Mouse (Mus musculus): ENCODE data around the gene Itga10. TPM values are rescaled to one million over a fixed set of nuclear protein-coding genes. Genes with fewer than 3 reads are reported as not detected.

The Itga10 gene
- polyA plus RNA-seq, 1 experiment from 2014 or later: 0.31 TPM

Other genes with a start within 250 kb of the Itga10 start
- 0.25 TPM in 1 of 2 replicates, not detected in the other for gene BC107364, start 193.3 kb upstream of the Itga10 start, polyA plus RNA-seq (2016; fragmentation: Nextera tagmentation; extraction: Ambion mirVana)
- gene Hfe2, start 120.4 kb upstream of the Itga10 start, polyA plus RNA-seq (2016; fragmentation: Nextera tagmentation; extraction: Ambion mirVana): 0.89 and 2.2 TPM in 2 replicates
- 36.3 and 38.1 TPM in 2 replicates for gene Txnip, start 87.6 kb upstream of the Itga10 start, polyA plus RNA-seq (2016; fragmentation: Nextera tagmentation; extraction: Ambion mirVana)
- 0.55 and 0.93 TPM in 2 replicates for gene Gm16253, start 68.6 kb upstream of the Itga10 start, polyA plus RNA-seq (2016; fragmentation: Nextera tagmentation; extraction: Ambion mirVana)
- gene Polr3gl, start 51.4 kb upstream of the Itga10 start, polyA plus RNA-seq (2016; fragmentation: Nextera tagmentation; extraction: Ambion mirVana): 25.3 and 29.4 TPM in 2 replicates
- gene Ankrd34a, start 48.9 kb upstream of the Itga10 start, polyA plus RNA-seq (2016; fragmentation: Nextera tagmentation; extraction: Ambion mirVana): 0.92 and 1.5 TPM in 2 replicates
- 5.4 and 5.5 TPM in 2 replicates for gene Lix1l, start 44.4 kb upstream of the Itga10 start, polyA plus RNA-seq (2016; fragmentation: Nextera tagmentation; extraction: Ambion mirVana)
- 185 and 210 TPM in 2 replicates for gene Rbm8a, start 15.7 kb upstream of the Itga10 start, polyA plus RNA-seq (2016; fragmentation: Nextera tagmentation; extraction: Ambion mirVana)
- 39.3 and 41.8 TPM in 2 replicates for gene Pex11b, start 10.2 kb upstream of the Itga10 start, polyA plus RNA-seq (2016; fragmentation: Nextera tagmentation; extraction: Ambion mirVana)
- 0.06 and 0.13 TPM in 2 replicates for gene Gm42957, start 10.1 kb upstream of the Itga10 start, polyA plus RNA-seq (2016; fragmentation: Nextera tagmentation; extraction: Ambion mirVana)
- 0.10 and 0.16 TPM in 2 replicates for gene Ankrd35, start 24.5 kb downstream of the Itga10 start, polyA plus RNA-seq (2016; fragmentation: Nextera tagmentation; extraction: Ambion mirVana)
- gene Pias3, start 50.8 kb downstream of the Itga10 start, polyA plus RNA-seq (2016; fragmentation: Nextera tagmentation; extraction: Ambion mirVana): 46.2 and 48.3 TPM in 2 replicates
- 17.1 and 19.4 TPM in 2 replicates for gene Nudt17, start 63.0 kb downstream of the Itga10 start, polyA plus RNA-seq (2016; fragmentation: Nextera tagmentation; extraction: Ambion mirVana)
- 44.4 and 45.3 TPM in 2 replicates for gene Polr3c, start 82.0 kb downstream of the Itga10 start, polyA plus RNA-seq (2016; fragmentation: Nextera tagmentation; extraction: Ambion mirVana)
- gene Rnf115, start 82.1 kb downstream of the Itga10 start, polyA plus RNA-seq (2016; fragmentation: Nextera tagmentation; extraction: Ambion mirVana): 63.8 and 64.2 TPM in 2 replicates
- gene Pdzk1, start 183.7 kb downstream of the Itga10 start, polyA plus RNA-seq (2016; fragmentation: Nextera tagmentation; extraction: Ambion mirVana): 0.25 and 0.29 TPM in 2 replicates
- 0.06 and 0.14 TPM in 2 replicates for gene Cd160, start 183.8 kb downstream of the Itga10 start, polyA plus RNA-seq (2016; fragmentation: Nextera tagmentation; extraction: Ambion mirVana)

All from hindbrain, embryonic 10.5 days (tissue).